Mouse (Mus musculus) CD8-positive naive resting alpha-beta T cell, adult 2 months (primary cell): ENCODE measurements around the gene Plaur.
"Not testable (repeated sequence)": the region's sequence is repeated elsewhere in the genome, so short reads cannot be mapped to it uniquely, and the experiment has no call there.

Experiments used
- DNase-seq, 2 experiments: peaks; one replicate each; pipeline ENCODE4 v3.0.0; 2022; ENCODE audit warnings: low read depth in 2 of 2, low spot score in 2 of 2

The Plaur gene

GRCm38 (mm10) chr7:24476856-24477255, 14.6 kb downstream of the Plaur start:
- no peak for DNase-seq

- no peak for DNase-seq
Observed at GRCm38 (mm10) chr7:24478911-24479310, 16.6 kb downstream of the Plaur start.

- DNase-seq, result no peak
Observed at GRCm38 (mm10) chr7:24479685-24480084, 17.4 kb downstream of the Plaur start.

DNA sequence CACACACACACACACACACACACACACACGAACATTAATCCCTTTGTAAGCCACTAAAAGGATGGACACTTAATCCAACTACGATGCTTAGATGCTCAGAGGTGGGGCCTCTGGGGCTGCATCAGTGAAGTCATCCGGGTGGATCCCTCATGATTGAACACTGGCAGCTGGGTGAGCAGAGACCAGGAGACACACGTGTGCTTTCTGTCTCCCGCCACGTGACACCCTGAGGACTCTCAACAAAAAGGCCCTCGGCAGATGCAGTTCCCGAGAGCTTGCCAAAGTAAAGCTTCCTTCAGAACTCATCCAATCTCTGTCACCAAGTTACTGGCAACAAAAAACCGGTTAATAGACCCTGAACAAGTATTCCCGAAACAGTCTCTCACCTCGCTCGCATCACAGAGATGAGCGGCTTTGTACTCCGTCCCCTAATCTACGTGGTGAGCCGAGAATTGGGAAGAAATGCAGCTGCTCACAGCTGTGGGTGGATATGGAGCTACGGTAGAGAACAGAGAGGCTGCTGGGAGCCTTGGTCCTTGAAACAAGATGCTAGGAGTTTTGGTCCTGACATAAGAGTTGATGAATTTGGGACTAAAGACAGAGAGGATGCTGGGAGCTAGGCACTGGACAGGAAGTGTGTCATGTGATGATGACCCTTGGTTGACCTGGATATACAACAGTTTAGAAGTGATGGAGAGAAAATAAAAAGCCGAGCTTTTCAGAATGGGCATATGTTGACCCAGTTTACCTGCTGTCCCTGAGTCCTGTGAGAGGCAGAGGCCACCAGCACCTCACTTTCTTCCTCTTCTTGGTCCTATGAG, 18.0 kb downstream of the Plaur start:
- DNase-seq, result no peak

GRCm38 (mm10) chr7:24480986-24481473, 18.7 kb downstream of the Plaur start:
- no peak for DNase-seq

DNA sequence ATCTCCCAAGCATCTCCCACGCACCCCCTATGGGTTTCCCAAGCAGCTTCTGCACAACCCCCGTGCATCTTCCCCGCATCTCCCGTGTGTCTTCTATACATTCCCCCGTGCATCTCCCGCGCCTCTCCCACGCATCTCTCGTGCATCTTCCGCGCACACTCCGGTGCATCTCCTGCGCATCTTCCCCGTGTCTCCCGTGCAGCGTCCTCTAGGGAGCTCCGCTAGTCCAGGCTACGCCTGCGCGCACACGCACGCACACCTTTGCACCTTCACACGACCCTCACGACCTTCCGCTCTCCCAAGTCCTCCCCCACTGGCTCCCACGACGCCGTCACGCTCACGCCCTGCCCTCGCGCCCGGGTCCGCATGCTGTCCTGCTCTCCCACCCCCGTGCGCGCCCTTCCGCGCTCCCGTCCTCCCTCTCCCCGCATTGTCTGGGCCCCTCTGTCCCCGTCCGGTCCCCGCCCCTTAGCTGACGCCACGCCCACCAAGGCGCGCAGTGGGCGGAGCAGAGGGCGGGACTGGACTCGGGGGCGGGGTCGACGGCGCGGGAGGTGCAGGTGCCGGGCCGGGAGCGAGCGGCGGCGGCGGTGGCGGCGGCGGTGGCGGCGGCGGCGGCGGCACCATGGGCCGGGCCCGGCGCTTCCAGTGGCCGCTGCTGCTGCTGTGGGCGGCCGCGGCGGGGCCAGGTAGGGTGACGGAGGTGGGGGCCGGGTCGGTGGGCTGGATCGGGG, 19.4 kb downstream of the Plaur start, which contains the start of gene Cadm4:
Gene Cadm4 (plus strand): TSS at position 550 of the 734 bp plus-strand sequence.
- DNase-seq, result peak; percentile 76 to 82

GRCm38 (mm10) chr7:24482208-24483020, 20.1 kb downstream of the Plaur start:
- DNase-seq, result no peak

DNA sequence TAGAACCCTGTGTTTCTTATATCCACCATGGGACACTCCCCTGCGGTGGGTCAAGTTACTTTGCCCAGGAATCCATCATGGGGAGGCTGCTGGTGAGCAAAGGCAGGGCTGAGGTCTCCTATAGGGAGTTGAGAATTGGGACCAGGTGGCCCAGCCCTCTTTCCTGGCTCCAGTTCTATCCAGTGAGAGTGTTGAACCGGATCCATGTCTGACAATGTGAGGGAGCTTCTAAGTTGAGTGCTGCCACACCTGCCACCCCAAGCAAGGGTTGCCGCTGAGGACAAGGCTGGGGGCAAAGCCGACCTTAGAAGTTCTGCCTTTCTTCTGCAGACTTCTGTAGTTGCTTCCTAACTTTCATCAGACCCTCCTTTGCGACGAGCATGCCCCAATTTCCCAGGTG, 21.0 kb downstream of the Plaur start:
- DNase-seq, result not testable (repeated sequence)

GRCm38 (mm10) chr7:24485481-24485880, 23.2 kb downstream of the Plaur start:
- DNase-seq, result no peak

GRCm38 (mm10) chr7:24486654-24487130, 24.4 kb downstream of the Plaur start:
- no peak for DNase-seq

GRCm38 (mm10) chr7:24487403-24487802, 25.1 kb downstream of the Plaur start:
- no peak for DNase-seq

DNA sequence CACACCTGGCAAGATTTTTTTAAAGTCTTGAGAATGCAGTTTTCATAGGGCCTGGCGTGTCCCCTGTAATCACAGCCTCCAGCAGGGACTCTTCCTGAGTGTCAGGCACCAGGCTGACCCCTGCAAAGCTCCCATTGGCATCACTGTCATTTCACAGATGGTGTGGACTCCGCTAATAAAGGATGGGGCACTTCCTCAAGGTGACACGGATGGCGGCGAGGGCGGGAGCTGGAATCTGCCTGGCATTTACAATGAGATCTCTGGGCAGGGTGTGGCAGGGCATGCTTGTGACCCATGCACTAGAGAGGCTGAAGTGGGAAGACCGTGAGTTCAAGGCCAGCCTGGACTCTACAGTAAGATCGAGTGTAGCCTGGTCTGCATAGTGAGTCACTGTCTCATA, 26.0 kb downstream of the Plaur start:
- DNase-seq, result no peak

- no peak for DNase-seq
Observed at GRCm38 (mm10) chr7:24499856-24500577, 37.7 kb downstream of the Plaur start.

GRCm38 (mm10) chr7:24500929-24501328, 38.6 kb downstream of the Plaur start:
- DNase-seq, result peak; percentile 34 to 51

DNA sequence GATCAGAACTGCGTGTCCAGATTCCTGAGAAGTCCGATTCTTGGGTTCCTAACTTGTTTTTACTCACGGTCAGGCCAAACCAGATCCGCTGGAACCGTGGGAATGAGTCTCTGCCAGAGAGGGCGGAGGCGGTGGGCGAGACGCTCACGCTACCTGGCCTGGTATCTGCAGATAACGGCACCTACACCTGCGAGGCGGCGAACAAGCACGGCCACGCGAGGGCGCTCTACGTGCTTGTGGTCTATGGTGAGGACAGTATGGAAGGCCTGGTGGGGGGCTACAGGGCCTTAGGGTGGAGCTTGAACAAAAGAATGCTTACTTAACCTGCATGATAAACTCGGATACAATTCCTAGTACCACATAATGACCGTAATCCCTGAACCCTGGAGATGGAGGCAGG, 39.2 kb downstream of the Plaur start:
- no peak for DNase-seq

DNA sequence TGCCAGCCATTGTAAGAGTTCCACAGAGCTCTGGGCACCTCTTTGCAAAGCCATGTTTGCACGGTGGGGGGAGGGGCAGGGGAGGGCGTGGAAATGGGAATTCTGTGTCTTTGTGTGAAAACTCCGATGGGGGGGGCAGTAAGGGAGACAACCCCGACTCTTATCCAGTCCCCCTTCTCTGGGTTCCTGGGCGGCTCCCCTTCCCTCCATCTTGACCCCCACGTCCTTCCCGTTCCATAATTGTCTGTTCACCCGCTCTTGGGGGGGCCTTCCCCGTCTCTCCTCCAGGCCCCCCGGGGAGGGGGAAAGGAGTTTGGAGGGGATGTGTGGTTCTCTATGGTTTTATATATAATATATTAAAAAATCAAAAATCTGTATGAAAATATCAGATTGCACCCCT, 41.7 kb downstream of the Plaur start:
- DNase-seq, result no peak

GRCm38 (mm10) chr7:24504868-24505267, 42.6 kb downstream of the Plaur start:
- DNase-seq, result no peak

DNA sequence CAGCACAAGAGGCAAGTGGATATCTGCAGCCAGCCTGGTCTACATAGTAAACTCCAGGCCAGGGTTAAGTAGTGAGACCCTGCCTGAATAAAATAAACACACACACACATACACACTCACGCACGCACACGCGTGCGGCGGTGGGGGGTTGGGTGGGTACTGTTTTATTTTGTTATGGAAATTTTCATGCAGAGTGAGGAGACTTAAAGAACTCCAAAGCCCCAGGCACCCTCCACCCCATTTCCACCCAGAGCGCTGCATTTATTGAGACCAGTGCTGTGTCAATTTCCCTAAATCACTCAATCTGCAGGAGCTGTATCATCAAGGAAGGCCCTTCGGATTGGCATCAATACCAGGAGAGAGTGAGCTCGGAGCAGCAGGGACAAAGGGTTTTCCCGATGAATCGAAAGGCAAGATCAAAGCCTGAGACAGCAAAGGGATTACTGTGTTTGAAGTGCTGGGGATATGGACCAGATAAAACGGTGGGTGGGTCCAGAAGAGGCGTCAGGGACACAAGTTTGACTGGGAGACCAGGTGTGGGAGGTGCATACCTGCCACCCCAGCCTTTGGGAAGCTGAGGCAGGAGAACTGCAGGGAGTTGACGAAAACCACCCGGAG, 43.3 kb downstream of the Plaur start:
- no peak for DNase-seq

DNA sequence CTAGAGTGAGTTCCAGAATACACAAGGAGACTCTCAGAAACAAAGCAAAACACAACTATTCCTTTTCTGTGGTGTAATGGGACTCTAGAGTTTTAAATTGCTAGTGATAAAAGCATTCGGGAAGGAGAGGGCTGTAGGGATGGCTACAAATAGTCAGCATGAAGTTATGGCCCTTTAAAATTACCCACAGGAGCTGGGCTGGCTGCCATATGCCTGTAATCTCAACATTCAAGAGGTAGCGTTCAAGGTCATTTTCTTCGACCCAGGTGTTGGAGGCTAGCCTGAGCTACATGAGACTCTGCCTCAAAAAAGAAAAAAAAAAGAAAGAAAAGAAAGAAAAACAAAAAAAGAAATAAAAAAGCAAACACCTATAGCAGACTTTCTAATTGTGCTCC, 43.8 kb downstream of the Plaur start:
- no peak for DNase-seq

GRCm38 (mm10) chr7:24506476-24506837, 44.2 kb downstream of the Plaur start:
- DNase-seq, result no peak
